Mouse (Mus musculus) myocyte (in vitro differentiated cells): ENCODE results near the gene Tsen2. TPM values are rescaled to one million over a fixed set of nuclear protein-coding genes. Genes with fewer than 3 reads are reported as not detected.

ENCODE experiments used
- H3K27me3 ChIP-seq: one replicate; pipeline ENCODE4 v1.6.1; 2011; ENCODE audit not compliant: control insufficient read depth, insufficient read depth, insufficient read length
- H3K36me3 ChIP-seq: one replicate; pipeline ENCODE4 v1.6.1; 2011; ENCODE audit not compliant: control insufficient read depth, insufficient read depth
- H3K4me2 ChIP-seq: one replicate; pipeline ENCODE4 v1.6.1; 2011; ENCODE audit warnings: low read depth, control low read depth
- H3K4me3 ChIP-seq: one replicate; pipeline ENCODE4 v1.5.1; 2011; ENCODE audit warnings: mild to moderate bottlenecking, control low read depth, moderate library complexity
- H3K79me2 ChIP-seq: one replicate; pipeline ENCODE4 v1.6.1; 2011; ENCODE audit not compliant: control insufficient read depth, insufficient read depth
- H3ac ChIP-seq: one replicate; pipeline ENCODE4 v1.6.1; 2011; ENCODE audit not compliant: control insufficient read depth, insufficient read length
- CEBPB ChIP-seq: IDR thresholded peaks from 2 replicates; pipeline ENCODE4 v1.6.1; 2011; ENCODE audit warnings: mild to moderate bottlenecking, moderate library complexity; ENCODE audit not compliant: poor library complexity, insufficient read depth, severe bottlenecking
- E2F4 ChIP-seq: IDR thresholded peaks from one replicate; pipeline ENCODE4 v1.6.1; 2011; ENCODE audit warnings: mild to moderate bottlenecking, control low read depth, moderate library complexity; ENCODE audit not compliant: insufficient read depth
- MAX ChIP-seq: IDR thresholded peaks from one replicate; pipeline ENCODE4 v1.6.1; 2011; ENCODE audit warnings: low read depth, mild to moderate bottlenecking, control low read depth
- MYOD1 ChIP-seq, 3 experiments: IDR thresholded peaks; one replicate each; pipeline ENCODE4 v1.6.1; 2011; ENCODE audit warnings: control low read depth in 2 of 3, low read depth in 2 of 3, mild to moderate bottlenecking in 2 of 3, moderate library complexity in 1 of 3; ENCODE audit not compliant: insufficient read length in 2 of 3, control insufficient read depth in 1 of 3
- MYOG ChIP-seq, 3 experiments: IDR thresholded peaks; one replicate each; pipeline ENCODE4 v1.6.1; 2011; ENCODE audit warnings: control low read depth in 2 of 3, low read depth in 2 of 3, mild to moderate bottlenecking in 2 of 3; ENCODE audit not compliant: insufficient read length in 2 of 3, control insufficient read depth in 1 of 3, insufficient read depth in 1 of 3
- POLR2A ChIP-seq: IDR thresholded peaks from one replicate; pipeline ENCODE4 v1.6.1; 2011; ENCODE audit warnings: low read depth, mild to moderate bottlenecking, control low read depth, moderate library complexity; ENCODE audit not compliant: insufficient read length
- POLR2AphosphoS2 ChIP-seq: IDR thresholded peaks from one replicate; pipeline ENCODE4 v1.6.1; 2011; ENCODE audit warnings: low read depth, control low read depth; ENCODE audit not compliant: insufficient read length
- REST ChIP-seq: IDR thresholded peaks from one replicate; pipeline ENCODE4 v1.6.1; 2011; ENCODE audit warnings: mild to moderate bottlenecking, control low read depth, moderate library complexity; ENCODE audit not compliant: insufficient read depth, insufficient read length
- SRF ChIP-seq: IDR thresholded peaks from one replicate; pipeline ENCODE4 v1.6.1; 2011; ENCODE audit warnings: low read depth; ENCODE audit not compliant: control insufficient read depth, insufficient read length
- TCF12 ChIP-seq: IDR thresholded peaks from one replicate; pipeline ENCODE4 v1.6.1; 2011; ENCODE audit warnings: mild to moderate bottlenecking, control low read depth; ENCODE audit not compliant: poor library complexity, insufficient read depth, severe bottlenecking
- TCF3 ChIP-seq: IDR thresholded peaks from one replicate; pipeline ENCODE4 v1.6.1; 2011; ENCODE audit warnings: low read depth, control low read depth; ENCODE audit not compliant: insufficient read length
- USF1 ChIP-seq: IDR thresholded peaks from one replicate; pipeline ENCODE4 v1.6.1; 2011; ENCODE audit warnings: low read depth, mild to moderate bottlenecking, control low read depth, moderate library complexity
- polyA plus RNA-seq: library from polyadenylated mRNA; unstranded; fragments of >200 nt; fragmentation: generic; extraction: Trizol; gene quantifications from one replicate; pipeline ENCODE4 v1.2.1, GENCODE M21; 2012; ENCODE audit warnings: missing spikeins

Gene Tsen2
- polyA plus RNA-seq, 1 experiment = 13.4 TPM

- Histone ChIP-seq H3K4me2 (no peak overlapping the region), H3K79me2 (peaks cover 14% of the 10 kb centered on the region), H3K36me3 (peaks cover 6% of the 10 kb centered on the region), H3ac (no peak overlapping the region), H3K4me3 (no peak overlapping the region), H3K27me3 (no peaks in the 10 kb centered on the region)
- TF ChIP-seq POLR2AphosphoS2 (no peak), TCF12 (no peak), E2F4 (no peak), CEBPB (no peak), USF1 (no peak)
Observed at GRCm38 (mm10) chr6:115546276-115546675, 1.8 kb downstream of the Tsen2 start.

GRCm38 (mm10) chr6:115555485-115555884 is 11.0 kb downstream of the Tsen2 start:
- Histone ChIP-seq H3K27me3 (no peaks in the 10 kb centered on the region), H3ac (no peak overlapping the region), H3K79me2 (no peaks in the 10 kb centered on the region), H3K4me2 (no peak overlapping the region), H3K36me3 (peaks cover 11% of the 10 kb centered on the region), H3K4me3 (no peak overlapping the region)
- no peak for TF ChIP-seq USF1
- no peak for TF ChIP-seq POLR2A
- TF ChIP-seq MAX = no peak
- TF ChIP-seq POLR2AphosphoS2 = no peak
- no peak for TF ChIP-seq TCF3
- TF ChIP-seq E2F4 = no peak
- TF ChIP-seq MYOG (IDR thresholded peaks at IDR 0.05; ENCODE audit: control insufficient read depth in 1 of 3, insufficient read depth in 1 of 3, insufficient read length in 2 of 3, low read depth in 2 of 3) = no peak
- TF ChIP-seq SRF = no peak
- no peak for TF ChIP-seq CEBPB
- no peak for TF ChIP-seq MYOD1 (IDR thresholded peaks at IDR 0.05; ENCODE audit: control insufficient read depth in 1 of 3, insufficient read length in 2 of 3, low read depth in 2 of 3)
- TF ChIP-seq REST = no peak
- TF ChIP-seq TCF12 = no peak

GRCm38 (mm10) chr6:115558176-115558575 is 13.7 kb downstream of the Tsen2 start:
- no peaks in the 10 kb centered on the region for H3K79me2 ChIP-seq
- no peaks in the 10 kb centered on the region for H3K27me3 ChIP-seq
- no peak overlapping the region for H3ac ChIP-seq
- H3K4me3 ChIP-seq = no peak overlapping the region
- TF ChIP-seq SRF = no peak
- TF ChIP-seq MYOD1 (IDR thresholded peaks at IDR 0.05; ENCODE audit: control insufficient read depth in 1 of 3, insufficient read length in 2 of 3, low read depth in 2 of 3) = no peak
- TF ChIP-seq E2F4 = no peak
- TF ChIP-seq USF1 = no peak
- TF ChIP-seq CEBPB = no peak
- no peak for TF ChIP-seq MYOG (IDR thresholded peaks at IDR 0.05; ENCODE audit: control insufficient read depth in 1 of 3, insufficient read depth in 1 of 3, insufficient read length in 2 of 3, low read depth in 2 of 3)
- no peak overlapping the region for H3K4me2 ChIP-seq
- peaks cover 11% of the 10 kb centered on the region for H3K36me3 ChIP-seq

- no peaks in the 10 kb centered on the region for H3K36me3 ChIP-seq
- no peaks in the 10 kb centered on the region for H3K27me3 ChIP-seq
- H3K79me2 ChIP-seq = no peaks in the 10 kb centered on the region
- TF ChIP-seq USF1 (no peak), E2F4 (no peak)
- no peak overlapping the region for H3K4me2 ChIP-seq
- H3ac ChIP-seq = no peak overlapping the region
- no peak overlapping the region for H3K4me3 ChIP-seq
Observed at GRCm38 (mm10) chr6:115559651-115560632, 15.5 kb downstream of the Tsen2 start.

- H3K4me2 ChIP-seq = no peak overlapping the region
- TF ChIP-seq E2F4 = no peak
- TF ChIP-seq MAX = no peak
- no peak for TF ChIP-seq POLR2A
- no peak for TF ChIP-seq SRF
- no peak for TF ChIP-seq REST
- TF ChIP-seq MYOD1 (IDR thresholded peaks at IDR 0.05; ENCODE audit: control insufficient read depth in 1 of 3, insufficient read length in 2 of 3, low read depth in 2 of 3) = no peak
- no peaks in the 10 kb centered on the region for H3K27me3 ChIP-seq
- H3K36me3 ChIP-seq = peaks cover 17% of the 10 kb centered on the region
- H3K4me3 ChIP-seq = no peak overlapping the region
- no peak overlapping the region for H3ac ChIP-seq
- H3K79me2 ChIP-seq = no peaks in the 10 kb centered on the region
Observed at GRCm38 (mm10) chr6:115565479-115566045, 21.1 kb downstream of the Tsen2 start.
